Mouse (Mus musculus) liver, embryonic 14.5 days (tissue): ENCODE measurements at regions not wholly inside any gene's neighbourhood (a gene's known extent, or its start where the extent isn't known, plus 50 kb on each side); places are given as distances from the start of the nearest gene placed in this dataset.
A peak's percentile ranks its signal among the peaks of the same experiment; 100 is the strongest.

Source experiments
- ATAC-seq: fragments of 200-750 bp; cut with Nextera tagmentation; 2 replicates; pipeline ENCODE4 v1.8.0; 2017; ENCODE audit warnings: moderate number of reproducible peaks, mild to moderate bottlenecking, moderate library complexity; ENCODE audit not compliant: insufficient read depth
- DNase-seq, 3 experiments: peaks; one replicate each; pipeline ENCODE4 v3.0.0-alpha.2; 2012 to 2013; ENCODE audit warnings: low read depth in 3 of 3, low spot score in 3 of 3
- H3K27ac ChIP-seq: fragments of 300-500 bp; sonication (generic); 2 replicates; pipeline ENCODE4 v1.5.1; 2014; ENCODE audit warnings: moderate library complexity, mild to moderate bottlenecking, control low read depth, inconsistent platforms
- H3K27me3 ChIP-seq: fragments of 300-500 bp; sonication (generic); 2 replicates; pipeline ENCODE4 v1.6.1; 2014; ENCODE audit warnings: mild to moderate bottlenecking, low read length, moderate library complexity; ENCODE audit not compliant: control insufficient read depth, insufficient read depth
- H3K36me3 ChIP-seq: fragments of 300-500 bp; sonication (generic); replicated peaks from 2 replicates; pipeline ENCODE4 v1.6.1; 2014; ENCODE audit warnings: low read depth; ENCODE audit not compliant: control insufficient read depth, insufficient read depth
- H3K4me1 ChIP-seq, 2 experiments: fragments of 200-500 bp in 1 of 2; fragments of 300-500 bp in 1 of 2; sonication (generic) in 1 of 2; replicated peaks; 2 replicates each; pipeline ENCODE4 v1.6.1; 2012 to 2014; ENCODE audit warnings: antibody characterized with exemption in 1 of 2, inconsistent platforms in 1 of 2, low read length in 1 of 2; ENCODE audit not compliant: control insufficient read depth in 2 of 2, insufficient read depth in 2 of 2
- H3K4me2 ChIP-seq: fragments of 300-500 bp; sonication (generic); 2 replicates; pipeline ENCODE4 v1.6.1; 2014; ENCODE audit warnings: low read depth, mild to moderate bottlenecking, control low read depth, moderate library complexity
- H3K4me3 ChIP-seq, 2 experiments: fragments of 200-500 bp in 1 of 2; fragments of 300-500 bp in 1 of 2; sonication (generic) in 1 of 2; 2 replicates each; pipeline ENCODE4 v1.5.1; 2012 to 2014; ENCODE audit warnings: low read depth in 2 of 2, low read length in 2 of 2, mild to moderate bottlenecking in 2 of 2, control low read depth in 1 of 2, inconsistent platforms in 1 of 2, moderate library complexity in 1 of 2; ENCODE audit not compliant: insufficient read depth in 1 of 2
- H3K9ac ChIP-seq: fragments of 300-500 bp; sonication (generic); replicated peaks from 2 replicates; pipeline ENCODE4 v1.6.1; 2014; ENCODE audit warnings: mild to moderate bottlenecking, control low read depth, moderate library complexity
- H3K9me3 ChIP-seq: fragments of 300-500 bp; sonication (generic); 2 replicates; pipeline ENCODE4 v1.6.1; 2016; ENCODE audit warnings: low read length, mixed read lengths; ENCODE audit not compliant: control insufficient read depth
- CTCF ChIP-seq: IDR thresholded peaks from 2 replicates; pipeline ENCODE4 v1.5.1; 2016; ENCODE audit warnings: antibody characterized with exemption, low read depth, control low read depth
- EP300 ChIP-seq: IDR thresholded peaks from 2 replicates; pipeline ENCODE4 v1.6.1; 2016; ENCODE audit warnings: antibody characterized with exemption, low read depth
- whole genome bisulfite sequencing: fragments of 180-500 bp; shearing (Covaris S2); extraction: QIAGEN DNeasy Blood & Tissue Kit; methylation state at CpG from one replicate; pipeline ENCODE4 v1.1.7; 2014; ENCODE audit not compliant: insufficient replicate concordance; 5-methylcytosine and 5-hydroxymethylcytosine counted together

DNA sequence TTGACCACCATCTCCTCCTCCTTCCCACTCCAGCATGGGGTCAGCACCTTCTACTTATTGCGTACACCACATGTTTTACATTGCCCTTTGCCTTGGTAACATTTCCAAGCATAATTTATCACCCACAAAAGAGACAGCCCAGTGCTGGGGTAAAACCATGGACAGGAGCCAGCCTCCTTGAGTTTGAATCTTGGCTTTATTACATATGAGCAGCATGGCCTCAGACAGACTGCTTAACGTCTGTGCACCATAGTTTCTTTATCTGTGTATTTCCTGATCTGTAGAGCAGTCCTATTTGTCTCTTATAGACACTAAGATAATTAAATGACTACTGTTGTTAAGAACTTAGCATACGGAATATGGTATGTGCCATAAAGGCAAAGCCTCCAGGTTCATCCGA, 154.0 kb upstream of the Kif2a start:
- Histone ChIP-seq H3K27me3 (no peaks in the 10 kb centered on the region), H3K9ac (no peak overlapping the region), H3K36me3 (no peaks in the 10 kb centered on the region), H3K27ac (no peak overlapping the region), H3K9me3 (no peaks in the 10 kb centered on the region), H3K4me1 (no peaks in the 10 kb centered on the region), H3K4me2 (no peak overlapping the region), H3K4me3 (no peak overlapping the region)
- DNase-seq (no peak), ATAC-seq (no peak)
- TF ChIP-seq EP300 (no peak), CTCF (no peak)
- 61% methylated on average over 4 of the region's 4 CpGs for WGBS

GRCm38 (mm10) chr13:107168599-107169149, 146.7 kb upstream of the Kif2a start:
- DNase-seq = no peak
- WGBS = 13% methylated on average over 15 of the region's 15 CpGs
- no peak for ATAC-seq

DNA sequence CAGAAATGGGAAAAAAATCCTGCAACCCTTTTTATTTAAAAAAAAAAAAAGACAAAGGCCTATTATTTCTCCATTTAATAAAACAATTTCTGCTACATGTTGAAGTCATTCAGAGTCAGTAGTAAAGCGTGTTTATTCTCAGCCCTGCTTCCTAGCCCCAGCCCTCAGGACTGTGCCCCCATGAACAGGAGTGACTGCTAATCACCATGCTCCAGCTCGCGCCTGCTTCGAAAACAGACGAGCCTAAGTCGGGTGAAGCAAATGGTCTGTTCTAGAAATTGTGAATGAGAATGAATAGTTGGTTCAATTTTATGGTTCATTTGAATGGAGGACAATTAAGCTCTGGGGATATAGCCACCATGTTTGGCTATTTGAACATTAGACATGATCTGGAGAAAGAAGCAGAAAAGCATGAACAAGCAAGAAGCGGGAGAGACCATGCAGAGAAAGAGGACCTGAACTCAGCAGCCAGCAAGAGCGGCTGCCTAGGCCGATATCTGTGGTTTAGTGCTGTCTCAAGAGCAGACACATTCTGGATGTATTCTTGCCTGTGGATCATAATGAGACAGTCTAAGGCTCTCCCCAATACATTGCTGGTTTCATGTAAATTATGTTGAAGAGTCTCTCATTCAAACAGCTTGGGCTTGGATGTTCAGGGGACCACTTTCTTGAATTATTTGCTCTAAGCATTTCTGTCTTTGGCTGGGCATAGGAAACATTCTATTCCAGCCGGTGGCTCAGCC, 146.1 kb upstream of the Kif2a start:
- Histone ChIP-seq H3K4me1 (no peaks in the 10 kb centered on the region; a peak in 1 of 4 replicates), H3K9me3 (no peaks in the 10 kb centered on the region), H3K4me2 (peak overlapping the region; percentile 49), H3K27ac (no peak overlapping the region), H3K9ac (no peak overlapping the region), H3K27me3 (no peaks in the 10 kb centered on the region), H3K36me3 (no peaks in the 10 kb centered on the region), H3K4me3 (no peak overlapping the region)
- DNase-seq = no peak
- WGBS = 59% methylated on average over 10 of the region's 10 CpGs
- no peak for ATAC-seq
- TF ChIP-seq EP300 (no peak), CTCF (no peak)

More at GRCm38 (mm10) chr13:107168599-107169149, 146.7 kb upstream of the Kif2a start:
- no peak overlapping the region for H3K9ac ChIP-seq
- H3K4me3 ChIP-seq = peak overlapping the region in 1 of 2 experiments; percentile 13; a peak in 3 of 4 replicates
- H3K4me2 ChIP-seq = peak overlapping the region; percentile 49
- H3K9me3 ChIP-seq = no peaks in the 10 kb centered on the region
- H3K36me3 ChIP-seq = no peaks in the 10 kb centered on the region
- TF ChIP-seq EP300 = no peak
- H3K4me1 ChIP-seq = no peaks in the 10 kb centered on the region; a peak in 1 of 4 replicates
- H3K27me3 ChIP-seq = no peaks in the 10 kb centered on the region
- no peak overlapping the region for H3K27ac ChIP-seq

DNA sequence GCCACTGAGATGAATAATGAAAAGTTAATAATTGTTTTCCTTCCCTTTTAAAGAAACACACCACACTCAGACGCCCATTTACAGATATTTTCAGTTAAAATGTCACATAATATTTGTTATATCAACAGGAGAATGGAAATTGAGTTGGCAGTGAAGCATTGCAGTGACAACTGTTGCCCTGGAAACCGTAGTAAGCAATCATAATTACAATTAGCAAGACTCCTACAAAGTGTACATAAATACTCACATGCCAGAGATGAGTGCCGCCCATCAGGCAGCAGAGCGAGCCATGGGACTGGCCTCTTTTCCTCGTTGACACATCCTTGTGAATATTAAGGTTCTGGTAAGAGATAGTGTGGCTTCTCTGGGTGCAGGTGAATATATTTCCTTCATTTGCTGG, 129.6 kb upstream of the Kif2a start:
- DNase-seq = no peak
- Histone ChIP-seq H3K4me3 (no peak overlapping the region), H3K9ac (no peak overlapping the region), H3K4me1 (no peaks in the 10 kb centered on the region), H3K9me3 (no peaks in the 10 kb centered on the region), H3K36me3 (no peaks in the 10 kb centered on the region), H3K27ac (no peak overlapping the region), H3K4me2 (no peak overlapping the region), H3K27me3 (no peaks in the 10 kb centered on the region)
- WGBS = 62% methylated on average over 5 of the region's 5 CpGs
- TF ChIP-seq EP300 (no peak), CTCF (no peak)
- no peak for ATAC-seq

GRCm38 (mm10) chr13:107141209-107141608, 119.3 kb upstream of the Kif2a start:
- Histone ChIP-seq H3K4me1 (no peaks in the 10 kb centered on the region), H3K9me3 (no peaks in the 10 kb centered on the region), H3K27ac (no peak overlapping the region), H3K4me2 (no peak overlapping the region), H3K9ac (no peak overlapping the region), H3K27me3 (no peaks in the 10 kb centered on the region), H3K4me3 (no peak overlapping the region), H3K36me3 (no peaks in the 10 kb centered on the region)
- no peak for TF ChIP-seq CTCF
- no peak for TF ChIP-seq EP300
- WGBS = 52% methylated on average over 4 of the region's 4 CpGs
- no peak for ATAC-seq
- DNase-seq = no peak
